Mouse (Mus musculus) midbrain, postnatal 0 days (tissue): Measurements from ENCODE around the gene Cdk9. TPM values are rescaled to one million over a fixed set of nuclear protein-coding genes. Genes with fewer than 3 reads are reported as not detected.
A peak's percentile ranks its signal among the peaks of the same experiment; 100 is the strongest.

ENCODE experiments used
- ATAC-seq: fragments of 200-750 bp; cut with Nextera tagmentation; 2 replicates; pipeline ENCODE4 v1.8.0; 2017; ENCODE audit warnings: moderate number of reproducible peaks, mild to moderate bottlenecking, moderate TSS enrichment, moderate library complexity; ENCODE audit not compliant: low FRiP score
- DNase-seq: peaks from one replicate; pipeline ENCODE4 v3.0.0-alpha.2; 2015; ENCODE audit warnings: low spot score
- H3K27ac ChIP-seq: fragments of 300-500 bp; sonication (generic); 2 replicates; pipeline ENCODE4 v1.5.1; 2014; ENCODE audit warnings: low read depth, mild to moderate bottlenecking, low read length, mixed read lengths
- H3K27me3 ChIP-seq: fragments of 300-500 bp; sonication (generic); 2 replicates; pipeline ENCODE4 v1.6.1; 2014; ENCODE audit warnings: low read length, control low read depth, mixed read lengths; ENCODE audit not compliant: insufficient read depth
- H3K36me3 ChIP-seq: fragments of 300-500 bp; sonication (generic); 2 replicates; pipeline ENCODE4 v1.6.1; 2014; ENCODE audit warnings: low read length, control low read depth, mixed read lengths; ENCODE audit not compliant: insufficient read depth
- H3K4me1 ChIP-seq: fragments of 300-500 bp; sonication (generic); 2 replicates; pipeline ENCODE4 v1.6.1; 2014; ENCODE audit warnings: mild to moderate bottlenecking, control low read depth, antibody characterized with exemption, low read length, mixed read lengths; ENCODE audit not compliant: insufficient read depth
- H3K4me2 ChIP-seq: fragments of 300-500 bp; sonication (generic); 2 replicates; pipeline ENCODE4 v1.6.1; 2014; ENCODE audit warnings: low read depth, mild to moderate bottlenecking, low read length, mixed read lengths; ENCODE audit not compliant: poor library complexity, severe bottlenecking
- H3K4me3 ChIP-seq: fragments of 300-500 bp; sonication (generic); 2 replicates; pipeline ENCODE4 v1.5.1; 2014; ENCODE audit warnings: low read depth, mild to moderate bottlenecking, low read length, moderate library complexity
- H3K9ac ChIP-seq: fragments of 300-500 bp; sonication (generic); replicated peaks from 2 replicates; pipeline ENCODE4 v1.6.1; 2014; ENCODE audit warnings: mild to moderate bottlenecking, low read length, moderate library complexity, mixed read lengths; ENCODE audit not compliant: poor library complexity, severe bottlenecking
- H3K9me3 ChIP-seq: fragments of 300-500 bp; sonication (generic); 2 replicates; pipeline ENCODE4 v1.6.1; 2016; ENCODE audit warnings: low read length, control low read depth
- CTCF ChIP-seq: IDR thresholded peaks from 2 replicates; pipeline ENCODE4 v1.5.1; 2016; ENCODE audit warnings: antibody characterized with exemption, mild to moderate bottlenecking
- WGBS: fragments of 180-500 bp; shearing (Covaris S2); extraction: QIAGEN DNeasy Blood & Tissue Kit; methylation state at CpG from one replicate; pipeline ENCODE4 v1.1.7; 2014; 5-methylcytosine and 5-hydroxymethylcytosine counted together
- polyA plus RNA-seq: library from polyadenylated mRNA; unstranded; fragments of >200 nt; fragmentation: Nextera tagmentation; extraction: Ambion mirVana; gene quantifications from 2 replicates; pipeline ENCODE4 v1.2.1, GENCODE M21; 2015
- total RNA-seq: library from RNA; depleted of rRNA; stranded (reverse); fragments of >200 nt; gene quantifications from 2 replicates; pipeline ENCODE4 v1.2.3, GENCODE M21; 2014; rRNA removed

The Cdk9 gene
- total RNA-seq (88.1 and 92.4 TPM in 2 replicates), polyA plus RNA-seq (58.2 and 59.4 TPM in 2 replicates)

DNA sequence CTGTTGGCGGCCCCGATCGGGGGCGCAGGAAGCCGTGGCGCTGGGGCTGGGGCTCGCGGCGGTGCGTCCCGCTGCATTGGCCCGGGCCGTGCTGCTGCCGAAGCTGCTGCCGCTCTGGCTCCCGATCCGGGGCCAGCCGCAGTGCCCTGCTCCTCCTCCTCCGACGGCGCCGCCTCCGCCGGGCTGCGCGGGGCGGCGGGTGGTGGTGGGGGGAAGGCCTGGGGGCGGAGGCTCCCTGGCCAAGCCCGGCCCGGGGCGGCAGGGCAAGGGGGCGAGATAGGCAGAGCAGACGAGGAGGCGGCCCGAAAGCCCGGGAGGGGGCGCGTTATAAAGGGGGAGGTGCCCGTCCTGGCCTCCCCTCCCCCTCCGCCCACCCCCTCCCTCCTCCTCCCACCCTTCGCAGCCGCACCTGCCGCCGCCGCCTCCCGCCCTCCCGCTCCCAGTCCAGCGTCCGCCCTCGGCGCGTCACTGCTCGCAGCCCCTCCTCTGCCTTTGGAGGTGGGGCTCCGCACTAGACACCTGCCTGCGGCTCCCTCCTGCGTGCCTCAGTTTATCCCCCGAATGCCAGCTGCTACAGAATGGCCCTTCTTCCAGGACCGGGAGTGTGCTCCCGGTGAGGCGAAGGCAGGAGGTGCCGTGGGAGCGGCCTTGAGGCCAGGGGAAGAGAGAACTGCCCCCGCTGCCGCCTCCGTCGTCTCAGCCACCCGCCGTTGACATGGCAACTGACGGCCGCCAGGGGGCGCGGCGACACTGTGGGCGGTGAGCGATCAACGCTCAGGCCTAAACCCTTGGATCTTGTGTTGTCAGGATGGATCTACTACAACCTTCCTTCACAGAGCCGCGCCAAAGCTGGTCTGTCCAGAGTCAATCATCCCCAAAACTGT is at the start of gene Cdk9:
Cdk9 (minus strand) TSS at position 143 of the 884 bp plus-strand sequence.
- ATAC-seq: peak; percentile 91
- TF ChIP-seq CTCF: peak; percentile 99
- under 1% methylated on average over 37 of the region's 79 CpGs for WGBS
- Histone ChIP-seq H3K4me1 (peaks cover 8% of the 10 kb centered on the region; the same call in 1 of the 2 replicates), H3K36me3 (peaks cover 22% of the 10 kb centered on the region), H3K4me3 (peak within 1 kb of the TSS; percentile 90), H3K9me3 (no peaks in the 10 kb centered on the region), H3K27ac (peak within 1 kb of the TSS; percentile 92), H3K4me2 (peak within 1 kb of the TSS; percentile 97), H3K27me3 (no peaks in the 10 kb centered on the region), H3K9ac (peak within 1 kb of the TSS; percentile 86)
- DNase-seq: peak; percentile 92

DNA sequence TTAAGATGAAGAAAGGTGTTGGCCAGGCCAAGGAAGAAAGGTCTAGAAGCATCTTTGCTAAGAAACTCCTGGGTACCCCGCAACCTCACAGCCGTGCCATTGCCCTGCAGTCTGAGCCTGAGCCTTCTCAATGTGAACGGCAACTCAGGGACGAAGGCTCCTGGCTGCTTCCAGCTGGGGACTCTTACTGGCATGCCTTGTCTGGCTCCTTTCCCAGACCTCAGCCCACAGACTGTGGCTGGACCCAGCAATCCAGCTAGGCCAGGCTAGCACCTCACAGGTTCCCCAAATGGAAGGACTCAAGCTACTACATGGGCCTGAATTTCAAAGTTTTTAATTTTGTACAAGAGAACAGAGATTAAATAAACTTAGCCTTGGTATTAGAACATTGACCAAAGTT is 49.0 kb upstream of the Cdk9 start:
- ATAC-seq (no peak), DNase-seq (no peak)
- 79% methylated on average over 4 of the region's 4 CpGs for WGBS
- Histone ChIP-seq H3K9me3 (no peaks in the 10 kb centered on the region), H3K27me3 (no peaks in the 10 kb centered on the region), H3K4me3 (no peak overlapping the region), H3K9ac (no peak overlapping the region), H3K36me3 (peaks cover 29% of the 10 kb centered on the region), H3K27ac (no peak overlapping the region), H3K4me2 (no peak overlapping the region), H3K4me1 (no peaks in the 10 kb centered on the region)
- no peak for TF ChIP-seq CTCF

DNA sequence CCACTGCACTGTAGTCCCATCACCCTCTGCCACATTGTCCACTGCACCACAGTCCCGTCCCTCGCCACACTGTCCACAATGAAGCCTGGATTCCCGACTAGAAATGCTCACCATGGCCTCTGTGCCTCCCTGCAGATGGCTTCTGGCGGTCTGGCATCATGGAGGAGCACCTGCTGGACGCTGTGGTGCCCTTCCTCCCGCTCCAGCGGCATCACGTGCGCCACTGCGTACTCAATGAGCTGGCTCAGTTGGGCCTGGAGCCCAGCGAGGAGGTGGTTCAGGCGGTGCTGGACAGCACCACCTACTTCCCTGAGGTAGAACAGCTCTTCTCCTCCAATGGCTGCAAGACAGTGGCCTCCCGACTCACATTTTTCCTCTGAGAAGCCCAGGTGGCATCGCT is 48.5 kb upstream of the Cdk9 start:
- Histone ChIP-seq H3K4me2 (no peak overlapping the region), H3K9me3 (no peaks in the 10 kb centered on the region), H3K36me3 (peaks cover 29% of the 10 kb centered on the region), H3K4me1 (no peaks in the 10 kb centered on the region), H3K4me3 (no peak overlapping the region), H3K27me3 (no peaks in the 10 kb centered on the region), H3K27ac (no peak overlapping the region), H3K9ac (no peak overlapping the region)
- WGBS: 91% methylated on average over 14 of the region's 14 CpGs
- TF ChIP-seq CTCF: no peak
- DNase-seq (no peak), ATAC-seq (no peak)

DNA sequence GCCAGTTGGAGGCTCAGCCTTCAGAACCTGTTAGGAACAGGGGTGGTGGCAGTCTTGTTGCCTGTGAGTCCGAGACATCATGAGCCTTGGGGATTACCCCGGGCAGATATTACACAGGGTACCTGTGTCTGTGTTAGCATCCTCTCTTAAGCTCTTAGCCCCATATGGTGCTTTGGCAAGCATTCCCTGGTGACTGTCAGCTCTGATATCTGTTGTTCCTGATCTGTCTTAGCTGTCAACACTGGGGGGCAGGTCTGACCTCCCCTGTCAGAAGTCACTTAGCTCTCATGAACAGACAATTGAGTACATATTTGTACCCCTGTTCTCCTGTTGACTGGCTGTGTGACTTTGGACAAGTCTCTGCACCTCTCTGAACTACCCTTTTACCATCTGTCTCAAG is 46.1 kb upstream of the Cdk9 start:
- ATAC-seq (no peak), DNase-seq (no peak)
- peaks cover 37% of the 10 kb centered on the region for H3K36me3 ChIP-seq
- 82% methylated on average over 2 of the region's 2 CpGs for WGBS
- no peak overlapping the region for H3K4me3 ChIP-seq
- H3K4me1 ChIP-seq: no peaks in the 10 kb centered on the region
- no peak overlapping the region for H3K4me2 ChIP-seq
- no peak overlapping the region for H3K27ac ChIP-seq
- H3K27me3 ChIP-seq: no peaks in the 10 kb centered on the region
- H3K9me3 ChIP-seq: no peaks in the 10 kb centered on the region
- 0 out of 2 replicates have a peak overlapping the region, but pooled peaks have one; percentile 5 for H3K9ac ChIP-seq
- no peak for TF ChIP-seq CTCF

DNA sequence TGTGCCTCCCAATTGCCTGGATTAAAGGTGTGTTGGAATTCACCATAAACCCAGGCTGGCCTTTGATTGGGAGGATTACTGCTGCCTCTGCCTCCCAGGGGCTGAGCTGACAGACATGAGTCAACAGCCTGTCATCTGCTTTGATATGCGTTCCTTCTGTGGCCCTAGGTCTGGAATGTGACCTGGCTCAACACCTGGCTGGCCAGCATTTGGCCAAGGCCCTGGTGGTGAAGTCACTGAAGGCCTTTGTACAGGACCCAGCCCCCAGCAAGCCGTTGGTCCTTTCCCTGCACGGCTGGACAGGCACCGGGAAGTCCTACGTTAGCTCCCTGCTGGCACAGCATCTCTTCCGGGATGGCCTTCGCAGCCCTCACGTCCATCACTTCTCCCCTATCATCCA is 45.6 kb upstream of the Cdk9 start:
- no peak for TF ChIP-seq CTCF
- Histone ChIP-seq H3K4me3 (no peak overlapping the region), H3K9ac (0 out of 2 replicates have a peak overlapping the region, but pooled peaks have one; percentile 5), H3K27ac (no peak overlapping the region), H3K4me2 (peak overlapping the region; percentile 61; the same call in 1 of the 2 replicates), H3K27me3 (no peaks in the 10 kb centered on the region), H3K36me3 (peaks cover 39% of the 10 kb centered on the region), H3K9me3 (no peaks in the 10 kb centered on the region), H3K4me1 (no peaks in the 10 kb centered on the region)
- ATAC-seq (no peak), DNase-seq (no peak)
- 79% methylated on average over 8 of the region's 8 CpGs for WGBS
